Mouse (Mus musculus) lung, adult 2 months (tissue): ENCODE measurements at regions not wholly inside any gene's neighbourhood (a gene's known extent, or its start where the extent isn't known, plus 50 kb on each side); places are given as distances from the start of the nearest gene placed in this dataset.

Experiments used
- CTCF ChIP-seq: fragments of 200-500 bp; IDR thresholded peaks from 2 replicates; pipeline ENCODE4 v1.5.1; 2011; ENCODE audit warnings: mild to moderate bottlenecking, low read length, control low read depth; ENCODE audit not compliant: insufficient read depth
- POLR2A ChIP-seq: fragments of 200-500 bp; IDR thresholded peaks from 2 replicates; pipeline ENCODE4 v1.6.1; 2011; ENCODE audit warnings: low read depth, mild to moderate bottlenecking, control low read depth, low read length, borderline replicate concordance; ENCODE audit errors: extremely low read depth

DNA sequence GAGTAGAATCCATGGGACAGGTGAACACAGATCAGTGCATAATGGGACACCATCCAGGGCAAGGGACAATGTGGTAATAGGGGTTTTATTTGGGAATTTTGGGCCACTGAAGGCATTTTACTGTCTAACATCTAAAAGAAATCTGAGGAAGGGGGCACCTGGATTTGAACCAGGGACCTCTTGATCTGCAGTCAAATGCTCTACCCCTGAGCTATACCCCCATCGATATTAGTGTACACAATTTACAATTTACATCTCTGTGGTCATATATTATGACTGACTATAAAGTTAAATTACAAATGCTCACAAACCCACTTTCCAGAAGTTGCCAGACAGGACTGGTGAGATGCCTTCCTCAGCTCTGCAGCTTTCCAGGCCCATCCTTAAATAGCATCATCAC is 143.4 kb upstream of the Krba1 start:
- no peak for TF ChIP-seq CTCF
- TF ChIP-seq POLR2A, result no peak
